Mouse (Mus musculus) spleen, postnatal 10 days (tissue): Measurements from ENCODE around the gene Dennd6b.

Source experiments
- DNase-seq, 2 experiments: peaks; one replicate each; pipeline ENCODE4 v3.0.0; 2021 to 2022; ENCODE audit warnings: low spot score in 2 of 2

Gene Dennd6b

GRCm38 (mm10) chr15:89196313-89196706 lies at the start of gene Dennd6b:
Dennd6b (minus strand) TSS chr15:89196496.
- DNase-seq: peak; percentile 93 to 98

- no peak for DNase-seq
Measured at GRCm38 (mm10) chr15:89241025-89241424, 44.7 kb upstream of the Dennd6b start.

- DNase-seq: no peak
Measured at GRCm38 (mm10) chr15:89239751-89240392, 43.6 kb upstream of the Dennd6b start.

- no peak for DNase-seq
Measured at GRCm38 (mm10) chr15:89234052-89234451, 37.8 kb upstream of the Dennd6b start.

GRCm38 (mm10) chr15:89233586-89233985 lies 37.3 kb upstream of the Dennd6b start:
- DNase-seq: no peak

- peak; percentile 27 to 32 for DNase-seq
Measured at GRCm38 (mm10) chr15:89215611-89216233, 19.4 kb upstream of the Dennd6b start.

- no peak for DNase-seq
Measured at GRCm38 (mm10) chr15:89214953-89215352, 18.7 kb upstream of the Dennd6b start.

- peak in 1 of 2 experiments; percentile 12 for DNase-seq
Measured at GRCm38 (mm10) chr15:89213517-89213916, 17.2 kb upstream of the Dennd6b start.

GRCm38 (mm10) chr15:89212495-89212894 lies 16.2 kb upstream of the Dennd6b start:
- DNase-seq: peak in 1 of 2 experiments; percentile 14

GRCm38 (mm10) chr15:89211716-89212461 lies 15.6 kb upstream of the Dennd6b start:
- DNase-seq: peak; percentile 56 to 65

GRCm38 (mm10) chr15:89210915-89211715 lies 14.8 kb upstream of the Dennd6b start, which contains the start of gene Ppp6r2:
Ppp6r2 (plus strand) TSS chr15:89211553.
- DNase-seq: peak; percentile 84 to 90

- DNase-seq: peak; percentile 90 to 94
Measured at GRCm38 (mm10) chr15:89209886-89210761, 13.8 kb upstream of the Dennd6b start.

- no peak for DNase-seq
Measured at GRCm38 (mm10) chr15:89207457-89207856, 11.2 kb upstream of the Dennd6b start.

GRCm38 (mm10) chr15:89197056-89197455 lies 760 bp upstream of the Dennd6b start:
- no peak for DNase-seq

- peak; percentile 86 to 94 for DNase-seq
Measured at GRCm38 (mm10) chr15:89195690-89196312, 495 bp downstream of the Dennd6b start.

GRCm38 (mm10) chr15:89195261-89195681 lies 1.0 kb downstream of the Dennd6b start:
- DNase-seq: no peak

GRCm38 (mm10) chr15:89184937-89185227 lies 11.4 kb downstream of the Dennd6b start:
- DNase-seq: no peak

- DNase-seq: no peak
Measured at GRCm38 (mm10) chr15:89184141-89184936, 12.0 kb downstream of the Dennd6b start.

- DNase-seq: no peak
Measured at GRCm38 (mm10) chr15:89182842-89183241, 13.5 kb downstream of the Dennd6b start.

- DNase-seq: peak in 1 of 2 experiments; percentile 17
Measured at GRCm38 (mm10) chr15:89182328-89182741, 14.0 kb downstream of the Dennd6b start.
